Mouse (Mus musculus) forebrain, embryonic 11.5 days (tissue): ENCODE data around the gene Rufy1. TPM values are rescaled to one million over a fixed set of nuclear protein-coding genes. Genes with fewer than 3 reads are reported as not detected.
"Not testable (repeated sequence)": the region's sequence is repeated elsewhere in the genome, so short reads cannot be mapped to it uniquely, and the experiment has no call there.

Experiments
- ATAC-seq: fragments of 200-750 bp; cut with Nextera tagmentation; replicated peaks from 2 replicates; pipeline ENCODE4 v1.8.0; 2017; ENCODE audit warnings: moderate TSS enrichment; ENCODE audit not compliant: low FRiP score
- DNase-seq: peaks from one replicate; pipeline ENCODE4 v3.0.0-alpha.2; 2017; ENCODE audit warnings: low spot score
- H3K27ac ChIP-seq: fragments of 300-500 bp; sonication (generic); 2 replicates; pipeline ENCODE4 v1.5.1; 2014; ENCODE audit warnings: low read depth, low read length
- H3K27me3 ChIP-seq: fragments of 300-500 bp; sonication (generic); 2 replicates; pipeline ENCODE4 v1.6.1; 2014; ENCODE audit warnings: mild to moderate bottlenecking, low read length, mixed read lengths; ENCODE audit not compliant: control insufficient read depth, insufficient read depth
- H3K36me3 ChIP-seq: fragments of 300-500 bp; sonication (generic); 2 replicates; pipeline ENCODE4 v1.6.1; 2014; ENCODE audit warnings: mild to moderate bottlenecking, low read length, moderate library complexity, mixed read lengths; ENCODE audit not compliant: control insufficient read depth, insufficient read depth
- H3K4me1 ChIP-seq: fragments of 300-500 bp; sonication (generic); replicated peaks from 2 replicates; pipeline ENCODE4 v1.6.1; 2014; ENCODE audit warnings: low read length, mixed read lengths; ENCODE audit not compliant: control insufficient read depth, insufficient read depth
- H3K4me2 ChIP-seq: fragments of 300-500 bp; sonication (generic); 2 replicates; pipeline ENCODE4 v1.6.1; 2014; ENCODE audit warnings: low read depth, mild to moderate bottlenecking, low read length, moderate library complexity, mixed read lengths; ENCODE audit not compliant: severe bottlenecking
- H3K4me3 ChIP-seq: fragments of 300-500 bp; sonication (generic); 2 replicates; pipeline ENCODE4 v1.5.1; 2014; ENCODE audit warnings: low read depth, low read length
- H3K9ac ChIP-seq: fragments of 300-500 bp; sonication (generic); 2 replicates; pipeline ENCODE4 v1.6.1; 2014; ENCODE audit warnings: low read length
- H3K9me3 ChIP-seq: fragments of 300-500 bp; sonication (generic); 2 replicates; pipeline ENCODE4 v1.6.1; 2016; ENCODE audit warnings: low read length, mixed read lengths; ENCODE audit not compliant: control insufficient read depth
- WGBS: fragments of 180-500 bp; shearing (Covaris S2); extraction: QIAGEN DNeasy Blood & Tissue Kit; methylation state at CpG from one replicate; pipeline ENCODE4 v1.1.7; 2014; 5-methylcytosine and 5-hydroxymethylcytosine counted together
- polyA plus RNA-seq: library from polyadenylated mRNA; unstranded; fragments of >200 nt; fragmentation: Nextera tagmentation; extraction: Ambion mirVana; gene quantifications from 2 replicates; pipeline ENCODE4 v1.2.1, GENCODE M21; 2014

The Rufy1 gene
- polyA plus RNA-seq, 1 experiment from 2014 or later = 23.9 TPM

DNA sequence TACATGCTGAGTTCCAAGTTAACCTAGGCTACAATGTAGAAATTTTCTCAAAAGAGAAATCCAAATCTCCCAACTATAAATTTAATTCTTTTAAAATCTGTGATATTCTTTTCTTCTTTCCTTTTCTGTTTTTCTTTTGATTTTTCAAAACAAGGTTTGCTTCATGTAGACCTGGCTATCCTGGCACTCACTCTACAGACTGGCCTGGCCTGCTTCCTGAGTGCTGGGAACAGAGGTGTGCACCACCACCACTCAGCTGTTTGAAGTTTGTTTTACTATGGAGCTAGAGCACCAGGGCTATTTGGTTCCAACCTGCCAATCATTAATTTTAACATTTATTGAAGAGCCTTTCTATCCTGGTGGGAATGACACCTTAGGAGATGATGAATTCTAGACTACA lies 57.8 kb downstream of the Rufy1 start:
- Histone ChIP-seq H3K9me3 (no peaks in the 10 kb centered on the region), H3K4me3 (no peak overlapping the region), H3K4me1 (peaks cover 10% of the 10 kb centered on the region; the same call in 1 of the 2 replicates), H3K9ac (no peak overlapping the region), H3K27ac (no peak overlapping the region), H3K4me2 (no peak overlapping the region), H3K27me3 (no peaks in the 10 kb centered on the region), H3K36me3 (no peaks in the 10 kb centered on the region)
- ATAC-seq (no peak), DNase-seq (peak; percentile 27)

DNA sequence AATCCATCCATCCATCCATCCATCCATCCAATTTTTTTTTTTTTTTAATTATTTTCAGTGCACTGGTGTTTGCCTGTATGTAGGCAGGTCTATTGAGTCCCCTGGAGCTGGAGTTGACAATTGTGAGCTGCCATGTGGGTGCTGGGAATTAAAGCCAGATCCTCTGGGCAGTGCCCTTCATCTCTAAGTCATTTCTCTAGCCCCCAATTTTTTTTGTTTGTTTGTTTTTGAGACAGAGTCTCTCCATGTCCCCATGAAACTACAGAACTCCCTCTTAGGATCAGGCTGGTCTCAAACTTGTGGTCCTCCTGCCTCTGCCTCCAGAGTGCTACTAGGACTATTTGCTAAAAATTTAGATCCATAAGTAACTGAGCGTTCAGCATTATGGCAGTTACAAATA lies 59.0 kb downstream of the Rufy1 start:
- Histone ChIP-seq H3K9me3 (no peaks in the 10 kb centered on the region), H3K27me3 (no peaks in the 10 kb centered on the region), H3K4me3 (no peak overlapping the region), H3K9ac (peak overlapping the region; percentile 73), H3K4me2 (peak overlapping the region; percentile 59; the same call in 1 of the 2 replicates), H3K27ac (no peak overlapping the region; the same call in 1 of the 2 replicates), H3K4me1 (peaks cover 10% of the 10 kb centered on the region; the same call in 1 of the 2 replicates), H3K36me3 (no peaks in the 10 kb centered on the region)
- DNase-seq (no peak), ATAC-seq (no peak)
- 95% methylated on average over 1 of the region's 1 CpGs for WGBS

DNA sequence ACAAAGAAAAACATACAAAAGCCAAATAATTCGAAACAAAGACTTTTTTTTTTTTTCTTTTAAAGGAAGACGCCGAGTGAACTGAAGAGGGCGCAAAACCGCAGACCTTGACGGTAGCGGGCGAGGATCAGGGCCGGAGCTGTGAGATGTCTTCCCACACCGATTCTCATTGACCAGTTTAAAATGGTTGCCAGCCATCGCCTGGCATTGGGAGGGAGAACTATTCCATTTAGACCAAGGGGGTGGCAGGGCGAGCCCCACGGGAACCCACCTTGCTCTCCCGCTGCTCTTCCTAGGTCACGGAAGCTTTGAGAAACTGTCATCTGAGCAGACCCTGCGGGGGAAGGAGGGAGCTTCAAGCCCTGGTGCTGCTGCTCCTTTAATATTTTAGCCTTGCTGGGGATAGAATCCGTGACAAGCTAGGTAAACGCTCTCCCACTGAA lies 59.5 kb downstream of the Rufy1 start:
- WGBS = 1% methylated on average over 18 of the region's 18 CpGs
- Histone ChIP-seq H3K9me3 (no peaks in the 10 kb centered on the region), H3K9ac (peak overlapping the region; percentile 73), H3K27ac (peak overlapping the region; percentile 34; the same call in 1 of the 2 replicates), H3K4me3 (peak overlapping the region; percentile 30), H3K27me3 (no peaks in the 10 kb centered on the region), H3K4me1 (peaks cover 7% of the 10 kb centered on the region; the same call in 1 of the 2 replicates), H3K36me3 (no peaks in the 10 kb centered on the region), H3K4me2 (peak overlapping the region; percentile 59)
- DNase-seq (peak; percentile 79), ATAC-seq (peak; percentile 42; the same call in 1 of the 2 replicates)

DNA sequence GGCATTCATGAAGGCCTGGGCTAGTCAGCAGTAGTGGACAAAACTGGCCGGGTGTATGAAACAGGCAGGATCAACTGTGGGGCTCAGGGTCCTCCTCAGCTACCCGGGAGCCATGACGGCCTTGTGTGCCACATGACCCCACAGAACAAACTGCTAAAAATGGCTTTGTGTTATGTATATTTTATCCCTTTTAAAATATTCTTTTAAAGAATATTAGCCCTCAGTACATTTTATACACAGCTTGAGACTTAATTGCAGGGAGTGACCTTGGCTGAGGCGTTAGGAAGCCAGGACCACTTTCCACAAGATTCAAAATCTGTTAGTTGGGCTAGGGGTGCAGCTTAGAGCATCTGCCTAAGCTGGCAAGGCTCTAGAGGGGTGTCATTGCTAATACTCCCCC lies 60.0 kb downstream of the Rufy1 start:
- H3K27me3 ChIP-seq = no peaks in the 10 kb centered on the region
- peak overlapping the region; percentile 59; the same call in 1 of the 2 replicates for H3K4me2 ChIP-seq
- ATAC-seq (no peak), DNase-seq (peak; percentile 53)
- no peak overlapping the region for H3K4me3 ChIP-seq
- no peak overlapping the region for H3K27ac ChIP-seq
- H3K9me3 ChIP-seq = no peaks in the 10 kb centered on the region
- 0 out of 2 replicates have a peak, but pooled peaks cover 3% of the 10 kb centered on the region for H3K4me1 ChIP-seq
- H3K36me3 ChIP-seq = no peaks in the 10 kb centered on the region
- peak overlapping the region; percentile 73 for H3K9ac ChIP-seq
- WGBS = 48% methylated on average over 4 of the region's 4 CpGs

DNA sequence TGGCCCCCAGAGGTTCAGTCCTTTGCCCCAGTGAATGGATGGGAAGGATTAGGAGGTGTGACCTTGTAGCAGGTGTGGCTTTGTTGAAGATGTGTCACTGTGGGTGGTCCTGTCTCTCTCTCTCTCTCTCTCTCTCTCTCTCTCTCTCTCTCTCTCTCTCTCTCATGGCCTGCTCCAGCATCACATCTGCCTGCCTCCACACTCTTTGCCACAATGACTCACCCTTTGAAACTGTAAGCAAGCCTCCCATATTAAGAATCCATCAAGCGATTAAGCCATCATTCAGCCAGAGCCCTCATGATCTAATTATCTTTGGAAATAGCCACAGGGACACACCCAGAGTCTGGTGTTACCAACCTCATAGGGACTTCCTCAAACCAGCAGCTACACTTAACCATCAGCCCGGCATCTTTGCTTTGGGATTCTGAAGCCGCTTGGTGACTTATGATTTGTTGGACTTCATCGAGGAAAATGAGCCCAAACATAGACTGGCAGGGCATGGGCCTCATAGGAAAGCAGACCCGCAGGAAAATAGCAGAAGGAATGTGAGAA lies 61.5 kb downstream of the Rufy1 start:
- Histone ChIP-seq H3K27ac (no peak overlapping the region), H3K4me3 (no peak overlapping the region), H3K27me3 (no peaks in the 10 kb centered on the region), H3K4me2 (no peak overlapping the region), H3K4me1 (0 out of 2 replicates have a peak, but pooled peaks cover 3% of the 10 kb centered on the region), H3K9ac (no peak overlapping the region), H3K36me3 (no peaks in the 10 kb centered on the region), H3K9me3 (no peaks in the 10 kb centered on the region)
- ATAC-seq = no peak
- DNase-seq = peak; percentile 30
- WGBS = 91% methylated on average over 5 of the region's 5 CpGs

DNA sequence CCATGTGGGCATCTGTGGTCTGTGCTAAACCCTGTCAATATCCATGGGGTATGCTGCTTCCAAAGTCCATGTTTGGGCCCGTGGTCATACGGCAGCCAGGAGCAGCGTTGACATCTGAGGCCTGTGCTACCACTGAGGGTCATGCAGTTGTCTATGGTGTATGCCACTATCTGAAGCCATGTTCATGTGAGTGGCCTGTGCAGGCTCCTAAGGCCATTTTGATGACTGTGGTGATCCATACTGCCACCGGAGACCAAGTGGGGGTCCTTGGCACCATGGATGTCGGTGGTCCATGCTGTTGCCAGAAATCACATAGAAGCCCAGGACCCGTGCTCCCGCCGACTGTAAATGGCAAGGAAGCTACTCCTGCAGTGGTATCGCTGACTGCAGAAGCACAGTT lies 63.4 kb downstream of the Rufy1 start:
- Histone ChIP-seq H3K4me2 (no peak overlapping the region), H3K9me3 (no peaks in the 10 kb centered on the region), H3K4me1 (0 out of 2 replicates have a peak, but pooled peaks cover 3% of the 10 kb centered on the region), H3K27me3 (no peaks in the 10 kb centered on the region), H3K4me3 (no peak overlapping the region), H3K9ac (no peak overlapping the region), H3K27ac (no peak overlapping the region), H3K36me3 (no peaks in the 10 kb centered on the region)
- DNase-seq (no peak), ATAC-seq (no peak)
- WGBS = 91% methylated on average over 9 of the region's 9 CpGs

DNA sequence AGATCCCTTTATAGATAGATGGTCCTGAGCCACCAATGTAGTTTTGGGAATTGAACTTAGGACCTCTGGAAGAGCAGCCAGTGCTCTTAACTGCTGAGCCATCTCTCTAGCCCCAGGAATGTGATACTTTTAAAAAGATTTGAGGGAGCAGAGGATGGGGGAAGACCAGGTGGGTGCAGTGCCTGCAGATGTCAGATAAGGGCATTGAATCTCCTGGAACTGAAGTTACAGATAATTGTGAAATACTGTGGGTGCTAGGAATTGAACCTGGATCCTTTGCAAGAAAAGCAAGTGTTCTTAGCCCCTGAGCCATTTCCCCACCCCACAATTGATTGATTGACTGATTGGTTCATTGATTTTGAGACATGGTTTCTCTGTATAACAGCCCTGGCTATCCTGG lies 65.6 kb downstream of the Rufy1 start:
- H3K36me3 ChIP-seq = no peaks in the 10 kb centered on the region
- no peaks in the 10 kb centered on the region for H3K9me3 ChIP-seq
- H3K9ac ChIP-seq = no peak overlapping the region
- ATAC-seq = no peak
- DNase-seq = peak; percentile 23
- H3K4me3 ChIP-seq = no peak overlapping the region
- no peaks in the 10 kb centered on the region for H3K4me1 ChIP-seq
- H3K27ac ChIP-seq = no peak overlapping the region
- H3K4me2 ChIP-seq = no peak overlapping the region
- H3K27me3 ChIP-seq = peaks cover 2% of the 10 kb centered on the region; the same call in 1 of the 2 replicates

DNA sequence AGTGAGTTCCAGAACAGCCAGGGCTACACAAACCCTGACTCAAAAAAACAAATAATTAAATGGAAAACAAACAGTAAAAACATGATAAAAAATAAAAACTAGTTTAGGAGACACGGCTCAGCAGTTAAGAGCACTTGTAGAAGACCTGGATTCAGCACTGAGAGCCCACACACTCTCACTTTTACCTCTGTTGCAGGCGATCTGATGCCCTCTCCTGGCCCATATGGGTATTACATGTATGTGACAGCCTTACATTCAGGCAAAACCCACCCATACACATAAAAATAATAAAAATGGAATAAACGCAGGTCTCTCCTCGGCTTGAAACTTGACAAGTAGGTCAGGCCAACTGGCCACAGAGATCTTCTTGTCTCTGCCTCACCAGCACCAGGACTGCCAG lies 66.4 kb downstream of the Rufy1 start:
- Histone ChIP-seq H3K27me3 (peaks cover 2% of the 10 kb centered on the region; the same call in 1 of the 2 replicates), H3K9ac (no peak overlapping the region), H3K4me3 (no peak overlapping the region), H3K4me1 (no peaks in the 10 kb centered on the region), H3K27ac (no peak overlapping the region), H3K36me3 (no peaks in the 10 kb centered on the region), H3K4me2 (no peak overlapping the region), H3K9me3 (no peaks in the 10 kb centered on the region)
- DNase-seq = peak; percentile 80
- whole genome bisulfite sequencing = 13% methylated on average over 4 of the region's 4 CpGs
- 0 out of 2 replicates have a peak, but pooled peaks have one; percentile 61 for ATAC-seq

DNA sequence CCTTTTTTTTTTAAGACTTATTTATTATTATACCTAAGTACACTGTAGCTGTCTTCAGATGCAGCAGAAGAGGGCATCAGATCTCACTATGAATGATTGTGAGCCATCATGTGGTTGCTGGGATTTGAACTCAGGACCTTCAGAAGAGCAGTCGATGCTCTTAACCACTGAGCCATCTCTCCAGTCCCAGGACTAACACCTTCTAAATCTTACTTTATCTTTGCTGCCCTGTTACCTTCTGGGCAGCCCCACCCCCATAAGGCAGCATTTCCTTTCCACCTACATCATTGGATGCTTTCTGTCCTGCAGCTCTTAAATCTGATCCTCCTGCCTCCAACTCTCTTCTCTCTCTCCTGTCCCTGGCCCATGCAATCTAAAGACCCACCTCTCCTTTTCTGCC lies 69.6 kb downstream of the Rufy1 start:
- H3K9ac ChIP-seq, H3K27ac ChIP-seq, H3K4me1 ChIP-seq, H3K36me3 ChIP-seq, H3K4me3 ChIP-seq, DNase-seq, H3K27me3 ChIP-seq, ATAC-seq, H3K9me3 ChIP-seq, H3K4me2 ChIP-seq: not testable (repeated sequence)
- WGBS = 88% methylated on average over 1 of the region's 1 CpGs
